Mouse (Mus musculus): ENCODE data around the gene Aagab.

- TF ChIP-seq CTCF (IDR thresholded peaks at IDR 0.05; ENCODE audit: low read depth, low read length) (no peak), POLR2A (IDR thresholded peaks at IDR 0.05; ENCODE audit: insufficient read depth, low read length) (no peak), EP300 (IDR thresholded peaks at IDR 0.05; ENCODE audit: insufficient read depth, low read depth, low read length) (no peak)
Observed at GRCm38 (mm10) chr9:63581778-63582177, 20.7 kb upstream of the Aagab start.
